Mouse (Mus musculus): ENCODE results near the gene Calr4. TPM values are rescaled to one million over a fixed set of nuclear protein-coding genes. Genes with fewer than 3 reads are reported as not detected.

Calr4 gene
- total and polyA plus RNA-seq, 3 experiments = not detected

DNA sequence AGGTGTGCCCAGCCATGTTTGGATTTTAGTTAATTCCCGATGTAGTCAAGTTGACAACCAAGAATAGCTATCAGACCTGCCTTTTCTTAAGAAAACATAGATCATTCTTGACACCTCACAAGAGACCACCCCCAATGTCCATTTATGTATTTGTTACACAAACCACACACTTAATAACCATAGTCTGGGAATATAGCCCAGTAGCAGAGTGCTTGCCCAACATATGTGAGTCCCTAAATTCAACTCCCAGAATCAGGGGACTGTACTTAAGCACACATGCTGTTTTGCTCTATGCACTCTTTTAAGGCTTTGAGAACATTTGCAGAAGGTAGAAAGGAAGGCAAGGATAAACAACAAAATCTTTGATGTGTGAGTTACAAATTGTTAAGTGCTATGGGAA lies 30.4 kb upstream of the Calr4 start:
- Histone ChIP-seq H3K9me3 (replicated peaks; ENCODE audit: low read length) (no peaks in the 10 kb centered on the region), H3K27ac (ENCODE audit: insufficient read depth, low read depth) (no peak overlapping the region), H3K4me1 (ENCODE audit: control insufficient read depth in 1 of 2, insufficient read depth in 2 of 2) (peaks cover 0 to 9% of the 10 kb centered on the region in 2 experiments; a peak in 2 of 4 replicates), H3K9ac (ENCODE audit: insufficient read depth, low read depth) (no peak overlapping the region), H3K27me3 (replicated peaks) (no peaks in the 10 kb centered on the region), H3K4me3 (replicated peaks in 1 of 3; ENCODE audit: low read depth in 2 of 3, low read length in 2 of 3, poor library complexity in 1 of 3) (no peak overlapping the region), H3K4me2 (ENCODE audit: insufficient read depth, low read depth, poor library complexity, severe bottlenecking) (no peak overlapping the region), H3K36me3 (replicated peaks in 1 of 2; ENCODE audit: control insufficient read depth in 1 of 2, insufficient read depth in 1 of 2, low read length in 1 of 2) (peaks cover 0 to 3% of the 10 kb centered on the region in 2 experiments), H3K79me2 (replicated peaks; ENCODE audit: control insufficient read depth, extremely low read depth, insufficient read depth, poor library complexity, severe bottlenecking) (no peaks in the 10 kb centered on the region)
- no peak for DNase-seq (ENCODE audit: extremely low read depth)
- TF ChIP-seq ZMIZ1 (IDR thresholded peaks at IDR 0.05; ENCODE audit: low read depth, low read length) = no peak
- TF ChIP-seq ZKSCAN1 (IDR thresholded peaks at IDR 0.05; ENCODE audit: borderline replicate concordance, low read depth, low read length) = no peak
- no peak for TF ChIP-seq JUN (IDR thresholded peaks at IDR 0.05; ENCODE audit: insufficient read depth, low read depth, low read length)
- TF ChIP-seq KAT2A (IDR thresholded peaks at IDR 0.05; ENCODE audit: insufficient replicate concordance, low read length) = no peak
- no peak for TF ChIP-seq MXI1 (IDR thresholded peaks at IDR 0.05; ENCODE audit: low read depth, low read length)
- no peak for TF ChIP-seq POLR2A (IDR thresholded peaks at IDR 0.05; ENCODE audit: low read depth, low read length)
- no peak for TF ChIP-seq NRF1 (IDR thresholded peaks at IDR 0.05; ENCODE audit: low read depth, low read length)
- TF ChIP-seq ZC3H11A (IDR thresholded peaks at IDR 0.05; ENCODE audit: low read depth, low read length) = no peak
- TF ChIP-seq ETS1 (conservative IDR thresholded peaks at IDR 0.05; ENCODE audit: low read depth, low read length) = no peak
- dilution Hi-C loops (cut with MboI; ENCODE audit: extremely low pct_ligation_motif_present, extremely low pct_unique_long_range_greater_than_20kb, low sequenced_read_pairs) (no loop called here), in situ Hi-C loops (cut with MboI; ENCODE audit: low pct_ligation_motif_present, low pct_unique_long_range_greater_than_20kb, low sequenced_read_pairs) (no loop called here)

DNA sequence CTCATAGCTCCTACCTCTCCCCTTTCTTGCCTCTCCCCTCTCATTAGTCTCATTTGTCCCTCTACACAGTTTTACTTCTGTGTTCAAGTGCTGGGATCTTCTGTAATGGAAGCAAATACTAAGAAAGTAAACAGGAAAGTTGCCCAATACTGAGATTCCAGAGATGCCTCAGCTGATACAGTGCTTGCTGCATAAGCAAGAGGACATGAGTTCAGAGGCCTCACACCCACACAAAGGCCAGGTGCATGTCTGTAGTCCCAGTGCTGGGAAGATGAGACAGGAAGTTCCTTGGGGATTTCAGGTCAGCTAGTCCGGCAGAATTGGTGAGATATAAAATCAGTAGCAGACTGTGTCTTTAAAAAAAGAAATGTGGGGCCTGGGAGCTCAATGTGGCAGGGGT lies 29.9 kb upstream of the Calr4 start:
- no peak overlapping the region for H3K4me2 ChIP-seq (ENCODE audit: insufficient read depth, low read depth, poor library complexity, severe bottlenecking)
- H3K79me2 ChIP-seq (replicated peaks; ENCODE audit: control insufficient read depth, extremely low read depth, insufficient read depth, poor library complexity, severe bottlenecking) = no peaks in the 10 kb centered on the region
- no peaks in the 10 kb centered on the region for H3K36me3 ChIP-seq (replicated peaks in 1 of 2; ENCODE audit: control insufficient read depth in 1 of 2, insufficient read depth in 1 of 2, low read length in 1 of 2)
- in situ Hi-C loops (cut with MboI; ENCODE audit: low pct_ligation_motif_present, low pct_unique_long_range_greater_than_20kb, low sequenced_read_pairs) (no loop called here), dilution Hi-C loops (cut with MboI; ENCODE audit: extremely low pct_ligation_motif_present, extremely low pct_unique_long_range_greater_than_20kb, low sequenced_read_pairs) (no loop called here)
- peaks cover 0 to 9% of the 10 kb centered on the region in 2 experiments; a peak in 2 of 4 replicates for H3K4me1 ChIP-seq (ENCODE audit: control insufficient read depth in 1 of 2, insufficient read depth in 2 of 2)
- no peak for TF ChIP-seq MAZ (IDR thresholded peaks at IDR 0.05; ENCODE audit: low read depth, low read length)
- no peak overlapping the region for H3K4me3 ChIP-seq (replicated peaks in 1 of 3; ENCODE audit: low read depth in 2 of 3, low read length in 2 of 3, poor library complexity in 1 of 3)
- no peaks in the 10 kb centered on the region for H3K9me3 ChIP-seq (replicated peaks; ENCODE audit: low read length)
- DNase-seq (ENCODE audit: extremely low read depth) = no peak
- H3K27me3 ChIP-seq (replicated peaks) = no peaks in the 10 kb centered on the region
- no peak overlapping the region for H3K27ac ChIP-seq (ENCODE audit: insufficient read depth, low read depth)
- H3K9ac ChIP-seq (ENCODE audit: insufficient read depth, low read depth) = no peak overlapping the region

DNA sequence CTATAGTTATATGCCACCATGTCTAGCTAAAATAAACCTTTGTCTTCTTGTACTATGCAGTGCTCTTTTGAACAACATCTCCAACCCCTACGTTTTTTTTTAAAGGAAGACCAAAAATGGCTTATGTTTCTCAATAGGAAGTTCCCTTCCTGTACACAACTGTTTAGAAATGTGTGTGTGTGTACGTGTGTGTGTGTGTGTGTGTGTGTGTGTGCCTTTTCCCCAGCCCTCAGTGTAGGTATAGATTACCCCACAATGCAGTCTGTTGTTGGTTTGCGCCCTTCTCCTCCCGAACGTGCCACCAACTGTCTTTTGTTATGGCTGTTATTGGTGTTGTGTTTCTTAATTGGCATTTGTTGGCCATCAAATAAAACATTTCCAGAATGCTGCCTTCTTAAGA lies 26.8 kb upstream of the Calr4 start:
- TF ChIP-seq JUN (IDR thresholded peaks at IDR 0.05; ENCODE audit: insufficient read depth, low read depth, low read length) (no peak), EP300 (IDR thresholded peaks at IDR 0.05; ENCODE audit: low read length) (no peak), HCFC1 (IDR thresholded peaks at IDR 0.05; ENCODE audit: low read depth, low read length) (no peak), NRF1 (IDR thresholded peaks at IDR 0.05; ENCODE audit: low read depth, low read length) (no peak), USF2 (conservative IDR thresholded peaks at IDR 0.05; ENCODE audit: low read depth, low read length) (no peak), MAX (IDR thresholded peaks at IDR 0.05; ENCODE audit: low read length) (no peak), KAT2A (IDR thresholded peaks at IDR 0.05; ENCODE audit: insufficient replicate concordance, low read length) (no peak), RAD21 (IDR thresholded peaks at IDR 0.05; ENCODE audit: low read depth, low read length) (no peak), JUND (conservative IDR thresholded peaks at IDR 0.05; ENCODE audit: low read depth, low read length) (no peak), POLR2A (IDR thresholded peaks at IDR 0.05; ENCODE audit: low read depth, low read length) (no peak), POLR2AphosphoS2 (IDR thresholded peaks at IDR 0.05; ENCODE audit: low read depth, low read length) (no peak), CHD1 (IDR thresholded peaks at IDR 0.05; ENCODE audit: low read depth, low read length) (no peak), MYC (IDR thresholded peaks at IDR 0.05; ENCODE audit: low read depth, low read length) (no peak), USF1 (IDR thresholded peaks at IDR 0.05; ENCODE audit: low read depth, low read length) (no peak), TCF12 (IDR thresholded peaks at IDR 0.05; ENCODE audit: low read depth, low read length) (no peak), BHLHE40 (IDR thresholded peaks at IDR 0.05; ENCODE audit: low read depth, low read length) (no peak), NELFE (IDR thresholded peaks at IDR 0.05; ENCODE audit: low read depth, low read length) (no peak), SMC3 (IDR thresholded peaks at IDR 0.05; ENCODE audit: low read depth, low read length) (no peak)
- no peak overlapping the region for H3K4me2 ChIP-seq (ENCODE audit: insufficient read depth, low read depth, poor library complexity, severe bottlenecking)
- no peak overlapping the region for H3K27ac ChIP-seq (ENCODE audit: insufficient read depth, low read depth)
- H3K4me1 ChIP-seq (ENCODE audit: control insufficient read depth in 1 of 2, insufficient read depth in 2 of 2) = peaks cover 0 to 6% of the 10 kb centered on the region in 2 experiments; a peak in 2 of 4 replicates
- no peaks in the 10 kb centered on the region for H3K36me3 ChIP-seq (replicated peaks in 1 of 2; ENCODE audit: control insufficient read depth in 1 of 2, insufficient read depth in 1 of 2, low read length in 1 of 2)
- DNase-seq (ENCODE audit: extremely low read depth) = no peak
- H3K27me3 ChIP-seq (replicated peaks) = peaks cover 1% of the 10 kb centered on the region
- no peaks in the 10 kb centered on the region for H3K79me2 ChIP-seq (replicated peaks; ENCODE audit: control insufficient read depth, extremely low read depth, insufficient read depth, poor library complexity, severe bottlenecking)
- in situ Hi-C loops (cut with MboI; ENCODE audit: low pct_ligation_motif_present, low pct_unique_long_range_greater_than_20kb, low sequenced_read_pairs) = no loop called here
- no peak overlapping the region for H3K4me3 ChIP-seq (replicated peaks in 1 of 3; ENCODE audit: low read depth in 2 of 3, low read length in 2 of 3, poor library complexity in 1 of 3)
- no peak overlapping the region for H3K9ac ChIP-seq (ENCODE audit: insufficient read depth, low read depth)
- dilution Hi-C loops (cut with MboI; ENCODE audit: extremely low pct_ligation_motif_present, extremely low pct_unique_long_range_greater_than_20kb, low sequenced_read_pairs) = no loop called here
- H3K9me3 ChIP-seq (replicated peaks; ENCODE audit: low read length) = no peaks in the 10 kb centered on the region
